Mouse (Mus musculus): ENCODE results near the gene Apbb2. TPM values are rescaled to one million over a fixed set of nuclear protein-coding genes. Genes with fewer than 3 reads are reported as not detected.

Gene Apbb2
- total and polyA plus RNA-seq, 2 experiments from 2014 or later = 31.8 to 41.0 TPM

GRCm38 (mm10) chr5:66302873-66303272 is 315.7 kb downstream of the Apbb2 start:
- H3K27me3 ChIP-seq (ENCODE audit: control insufficient read depth, insufficient read depth, low read length) = no peaks in the 10 kb centered on the region
- DNase-seq (ENCODE audit: low spot score) = no peak
- H3K27ac ChIP-seq (ENCODE audit: low read depth) = no peak overlapping the region
- H3K4me2 ChIP-seq (ENCODE audit: low read depth, low read length) = no peak overlapping the region
- H3K9ac ChIP-seq (replicated peaks; ENCODE audit: low read depth, low read length) = no peak overlapping the region
- H3K4me1 ChIP-seq (ENCODE audit: control insufficient read depth, insufficient read depth) = no peaks in the 10 kb centered on the region
- TF ChIP-seq EP300 (IDR thresholded peaks at IDR 0.05; ENCODE audit: low read depth) (no peak), CTCF (IDR thresholded peaks at IDR 0.05; ENCODE audit: low read depth) (no peak)
- 98% methylated on average over 2 of the region's 2 CpGs for WGBS
- no peak for ATAC-seq (ENCODE audit: insufficient read depth, low read depth)
- no peak overlapping the region for H3K4me3 ChIP-seq (ENCODE audit: low read depth, low read length)
- H3K36me3 ChIP-seq (replicated peaks; ENCODE audit: control insufficient read depth, insufficient read depth, low read length) = peaks cover 60% of the 10 kb centered on the region
- no peaks in the 10 kb centered on the region for H3K9me3 ChIP-seq (replicated peaks; ENCODE audit: control insufficient read depth, low read length)

- peaks cover 54% of the 10 kb centered on the region for H3K36me3 ChIP-seq (replicated peaks; ENCODE audit: control insufficient read depth, insufficient read depth, low read length)
- WGBS = 83% methylated on average over 21 of the region's 21 CpGs
- H3K27ac ChIP-seq (ENCODE audit: low read depth) = no peak overlapping the region
- no peak overlapping the region for H3K4me3 ChIP-seq (ENCODE audit: low read depth, low read length)
- H3K4me2 ChIP-seq (ENCODE audit: low read depth, low read length) = no peak overlapping the region
- no peak for ATAC-seq (ENCODE audit: insufficient read depth, low read depth)
- H3K4me1 ChIP-seq (ENCODE audit: control insufficient read depth, insufficient read depth) = no peaks in the 10 kb centered on the region
- DNase-seq (ENCODE audit: low spot score) = no peak
- no peak for TF ChIP-seq EP300 (IDR thresholded peaks at IDR 0.05; ENCODE audit: low read depth)
- TF ChIP-seq CTCF (IDR thresholded peaks at IDR 0.05; ENCODE audit: low read depth) = no peak
- no peaks in the 10 kb centered on the region for H3K9me3 ChIP-seq (replicated peaks; ENCODE audit: control insufficient read depth, low read length)
- H3K27me3 ChIP-seq (ENCODE audit: control insufficient read depth, insufficient read depth, low read length) = no peaks in the 10 kb centered on the region
- H3K9ac ChIP-seq (replicated peaks; ENCODE audit: low read depth, low read length) = no peak overlapping the region
These were observed 316.3 kb downstream of the Apbb2 start for GRCm38 (mm10) chr5:66302085-66302815.

- no peak overlapping the region for H3K27ac ChIP-seq (ENCODE audit: low read depth)
- no peaks in the 10 kb centered on the region for H3K9me3 ChIP-seq (replicated peaks; ENCODE audit: control insufficient read depth, low read length)
- DNase-seq (ENCODE audit: low spot score) (no peak), ATAC-seq (ENCODE audit: insufficient read depth, low read depth) (no peak)
- no peaks in the 10 kb centered on the region for H3K27me3 ChIP-seq (ENCODE audit: control insufficient read depth, insufficient read depth, low read length)
- no peak overlapping the region for H3K4me3 ChIP-seq (ENCODE audit: low read depth, low read length)
- no peaks in the 10 kb centered on the region for H3K4me1 ChIP-seq (ENCODE audit: control insufficient read depth, insufficient read depth)
- H3K4me2 ChIP-seq (ENCODE audit: low read depth, low read length) = no peak overlapping the region
- H3K36me3 ChIP-seq (replicated peaks; ENCODE audit: control insufficient read depth, insufficient read depth, low read length) = peaks cover 38% of the 10 kb centered on the region
- WGBS = 67% methylated on average over 13 of the region's 13 CpGs
- no peak overlapping the region for H3K9ac ChIP-seq (replicated peaks; ENCODE audit: low read depth, low read length)
- TF ChIP-seq EP300 (IDR thresholded peaks at IDR 0.05; ENCODE audit: low read depth) = no peak
- TF ChIP-seq CTCF (IDR thresholded peaks at IDR 0.05; ENCODE audit: low read depth) = no peak
These were observed 318.0 kb downstream of the Apbb2 start for GRCm38 (mm10) chr5:66300576-66300975.

- TF ChIP-seq EP300 (IDR thresholded peaks at IDR 0.05; ENCODE audit: low read depth) (no peak), CTCF (IDR thresholded peaks at IDR 0.05; ENCODE audit: low read depth) (no peak)
- H3K4me2 ChIP-seq (ENCODE audit: low read depth, low read length) = no peak overlapping the region
- H3K9me3 ChIP-seq (replicated peaks; ENCODE audit: control insufficient read depth, low read length) = no peaks in the 10 kb centered on the region
- ATAC-seq (ENCODE audit: insufficient read depth, low read depth) (no peak), DNase-seq (ENCODE audit: low spot score) (no peak)
- H3K27ac ChIP-seq (ENCODE audit: low read depth) = no peak overlapping the region
- WGBS = 91% methylated on average over 6 of the region's 6 CpGs
- H3K9ac ChIP-seq (replicated peaks; ENCODE audit: low read depth, low read length) = no peak overlapping the region
- H3K36me3 ChIP-seq (replicated peaks; ENCODE audit: control insufficient read depth, insufficient read depth, low read length) = peaks cover 24% of the 10 kb centered on the region
- H3K4me3 ChIP-seq (ENCODE audit: low read depth, low read length) = no peak overlapping the region
- H3K27me3 ChIP-seq (ENCODE audit: control insufficient read depth, insufficient read depth, low read length) = no peaks in the 10 kb centered on the region
- H3K4me1 ChIP-seq (ENCODE audit: control insufficient read depth, insufficient read depth) = no peaks in the 10 kb centered on the region
These were observed 319.7 kb downstream of the Apbb2 start for GRCm38 (mm10) chr5:66298856-66299255.

GRCm38 (mm10) chr5:66296116-66296515 is 322.5 kb downstream of the Apbb2 start:
- DNase-seq (ENCODE audit: low spot score) = no peak
- no peak overlapping the region for H3K27ac ChIP-seq (ENCODE audit: low read depth)
- H3K4me2 ChIP-seq (ENCODE audit: low read depth, low read length) = no peak overlapping the region
- no peak for TF ChIP-seq EP300 (IDR thresholded peaks at IDR 0.05; ENCODE audit: low read depth)
- TF ChIP-seq CTCF (IDR thresholded peaks at IDR 0.05; ENCODE audit: low read depth) = no peak
- H3K4me3 ChIP-seq (ENCODE audit: low read depth, low read length) = no peak overlapping the region
- no peaks in the 10 kb centered on the region for H3K9me3 ChIP-seq (replicated peaks; ENCODE audit: control insufficient read depth, low read length)
- H3K27me3 ChIP-seq (ENCODE audit: control insufficient read depth, insufficient read depth, low read length) = no peaks in the 10 kb centered on the region
- H3K9ac ChIP-seq (replicated peaks; ENCODE audit: low read depth, low read length) = no peak overlapping the region
- WGBS = 91% methylated on average over 5 of the region's 5 CpGs
- H3K4me1 ChIP-seq (ENCODE audit: control insufficient read depth, insufficient read depth) = no peaks in the 10 kb centered on the region
- ATAC-seq (ENCODE audit: insufficient read depth, low read depth) = no peak
- H3K36me3 ChIP-seq (replicated peaks; ENCODE audit: control insufficient read depth, insufficient read depth, low read length) = 0 out of 2 replicates have a peak, but pooled peaks cover 6% of the 10 kb centered on the region

- Histone ChIP-seq H3K4me3 (ENCODE audit: low read depth, low read length) (no peak overlapping the region), H3K9me3 (replicated peaks; ENCODE audit: control insufficient read depth, low read length) (no peaks in the 10 kb centered on the region), H3K9ac (replicated peaks; ENCODE audit: low read depth, low read length) (no peak overlapping the region), H3K4me1 (ENCODE audit: control insufficient read depth, insufficient read depth) (no peaks in the 10 kb centered on the region), H3K4me2 (ENCODE audit: low read depth, low read length) (no peak overlapping the region), H3K36me3 (replicated peaks; ENCODE audit: control insufficient read depth, insufficient read depth, low read length) (0 out of 2 replicates have a peak, but pooled peaks cover 6% of the 10 kb centered on the region), H3K27me3 (ENCODE audit: control insufficient read depth, insufficient read depth, low read length) (no peaks in the 10 kb centered on the region), H3K27ac (ENCODE audit: low read depth) (no peak overlapping the region)
- DNase-seq (ENCODE audit: low spot score) (no peak), ATAC-seq (ENCODE audit: insufficient read depth, low read depth) (no peak)
- WGBS = 84% methylated on average over 4 of the region's 4 CpGs
- TF ChIP-seq CTCF (IDR thresholded peaks at IDR 0.05; ENCODE audit: low read depth) (no peak), EP300 (IDR thresholded peaks at IDR 0.05; ENCODE audit: low read depth) (no peak)
These were observed 323.6 kb downstream of the Apbb2 start for GRCm38 (mm10) chr5:66294952-66295351.

Measured in heart, postnatal 0 days (tissue).